In genomic region chr11:109557419-109557818, GRCm38 (mm10) we compare ENCODE assay signal across 13 mouse cellular contexts. TPM values are rescaled to one million over a fixed set of nuclear protein-coding genes. Genes with fewer than 3 reads are reported as not detected.
DNase-seq lines count a peak whose midpoint lies in the region; ATAC-seq lines count a peak whose summit lies in the region.
"Had no signal": no experiment of that assay in that cellular context is flagged by ENCODE, and none has a peak within 500 bp of the region (broad histone marks: within the 10 kb centered on the region; RNA-seq: fewer than 3 reads in every experiment).

No protein-coding gene starts in this region.

- 42% methylated on average over 11 of the region's 11 CpGs for WGBS in heart, embryonic 12.5 days

- no peaks in the 10 kb centered on the region for H3K27me3 ChIP-seq in heart, embryonic 12.5 days (replicated peaks)
- H3K27me3 ChIP-seq: limb, embryonic 13.5 days; neural tube, embryonic 12.5 days had no signal

- intact Hi-C loops in heart, postnatal 10 days (cut with DNase I), result loop anchor here (5.0 kb wide), 1 partner anchor 85 kb away; the partner anchor contains the start of genes Arsg and Slc16a6

- DNase-seq in heart, postnatal 10 days, result no peak
- peak; percentile 47 for DNase-seq in MEL-GATA-1-ER (ENCODE audit: extremely low read depth, low read depth)
- DNase-seq in Muller cell, postnatal 12 days (ENCODE audit: inconsistent ontology term), result no peak
- DNase-seq in gastrocnemius, postnatal 25 days, result no peak
- DNase-seq in thymus, postnatal 0 days (ENCODE audit: low spot score), result no peak
- DNase-seq: cerebellum, adult 9-11 months; heart, postnatal 14 days had no signal

- peak; percentile 82 for ATAC-seq in heart, embryonic 12.5 days (ENCODE audit: insufficient number of reproducible peaks, low FRiP score)
- ATAC-seq in erythroid progenitor cell, adult 5-6 weeks (replicated peaks; ENCODE audit: low FRiP score, poor library complexity, severe bottlenecking), result peak; percentile 82
- ATAC-seq in megakaryocyte progenitor cell, adult 5-6 weeks (replicated peaks; ENCODE audit: poor library complexity), result peak; percentile 61
- ATAC-seq: lung, postnatal 0 days had no signal

- H3K9me3 ChIP-seq in heart, embryonic 12.5 days (replicated peaks), result no peaks in the 10 kb centered on the region; the same call in 1 of the 2 replicates
- H3K9me3 ChIP-seq: limb, embryonic 13.5 days; neural tube, embryonic 12.5 days had no signal

- H3K27ac ChIP-seq in heart, embryonic 12.5 days (ENCODE audit: poor library complexity, severe bottlenecking), result peak overlapping the region; percentile 30
- H3K27ac ChIP-seq: limb, embryonic 13.5 days; neural tube, embryonic 12.5 days had no signal

- H3K36me3 ChIP-seq in heart, embryonic 12.5 days, result no peaks in the 10 kb centered on the region
- H3K36me3 ChIP-seq: limb, embryonic 13.5 days; neural tube, embryonic 12.5 days had no signal

- no peak overlapping the region for H3K9ac ChIP-seq in heart, embryonic 12.5 days
- H3K9ac ChIP-seq: limb, embryonic 13.5 days; neural tube, embryonic 12.5 days had no signal

- 0 out of 2 replicates have a peak overlapping the region, but pooled peaks have one; percentile 2 for H3K4me2 ChIP-seq in heart, embryonic 12.5 days
- H3K4me2 ChIP-seq: limb, embryonic 13.5 days; neural tube, embryonic 12.5 days had no signal

- H3K4me3 ChIP-seq in heart, embryonic 12.5 days, result no peak overlapping the region
- H3K4me3 ChIP-seq: limb, embryonic 13.5 days; neural tube, embryonic 12.5 days had no signal

- peaks cover 56% of the 10 kb centered on the region for H3K4me1 ChIP-seq in heart, embryonic 12.5 days (replicated peaks)
- H3K4me1 ChIP-seq: neural tube, embryonic 12.5 days had no signal

RNA-seq across cellular contexts. Expression of gene Wipi1, which starts 54.3 kb away (rescaled TPM):
- polyA plus RNA-seq in heart, embryonic 12.5 days (2016; fragmentation: Nextera tagmentation; extraction: Ambion mirVana), result 49.9 and 51.3 TPM in 2 replicates
- total RNA-seq in heart, postnatal 10 days (2021), result 100 to 1,000 TPM; 101 to 112 TPM
- total RNA-seq in erythroid progenitor cell, adult 5-6 weeks (2015; ENCODE audit: low replicate concordance), result 40.4 and 58.3 TPM in 2 replicates
- total RNA-seq in erythroid progenitor cell, adult 5-6 weeks (2017; ENCODE audit: low replicate concordance), result 20.3 and 33.6 TPM in 2 replicates
- total RNA-seq in megakaryocyte progenitor cell, adult 5-6 weeks (2015), result 7.4 and 8.8 TPM in 2 replicates
- total RNA-seq in megakaryocyte progenitor cell, adult 5-6 weeks (2017), result 6.4 and 6.9 TPM in 2 replicates
- total RNA-seq in gastrocnemius, postnatal 25 days (2021), result 10 to 100 TPM; 59.7 to 64.9 TPM
- polyA plus RNA-seq in thymus, postnatal 0 days (2015; fragmentation: Nextera tagmentation; extraction: Ambion mirVana), result 12.3 and 14.4 TPM in 2 replicates
